Mouse (Mus musculus) cerebellum, adult 2 months (tissue): Measurements from ENCODE around the gene Akt3.

Experiments used
- CTCF ChIP-seq: fragments of 200-500 bp; IDR thresholded peaks from 2 replicates; pipeline ENCODE4 v1.5.1; 2011; ENCODE audit warnings: low read depth, mild to moderate bottlenecking, control low read depth, low read length, moderate library complexity, borderline replicate concordance; ENCODE audit not compliant: insufficient read depth
- POLR2A ChIP-seq: fragments of 200-500 bp; IDR thresholded peaks from 2 replicates; pipeline ENCODE4 v1.6.1; 2011; ENCODE audit warnings: low read length, control low read depth, borderline replicate concordance; ENCODE audit not compliant: insufficient read depth

GRCm38 (mm10) chr1:177008777-177009176 is 249.2 kb downstream of the Akt3 start:
- no peak for TF ChIP-seq CTCF
- no peak for TF ChIP-seq POLR2A
